Mouse (Mus musculus) urinary bladder, postnatal 4 days (tissue): Measurements from ENCODE around the gene Dip2a.
A peak's percentile ranks its signal among the peaks of the same experiment; 100 is the strongest.

Source experiments
- DNase-seq, 2 experiments: peaks; one replicate each; pipeline ENCODE4 v3.0.0; 2021 to 2022; ENCODE audit warnings: low spot score in 2 of 2

Gene Dip2a

GRCm38 (mm10) chr10:76306738-76307137, 38.4 kb downstream of the Dip2a start:
- DNase-seq = peak in 1 of 2 experiments; percentile 44

- DNase-seq = no peak
These were observed 45.0 kb downstream of the Dip2a start for GRCm38 (mm10) chr10:76300133-76300532.

GRCm38 (mm10) chr10:76293222-76293621, 51.9 kb downstream of the Dip2a start:
- DNase-seq = no peak

GRCm38 (mm10) chr10:76289936-76290671, 55.0 kb downstream of the Dip2a start:
- DNase-seq = no peak

- DNase-seq = no peak
These were observed 56.0 kb downstream of the Dip2a start for GRCm38 (mm10) chr10:76289052-76289451.

GRCm38 (mm10) chr10:76288268-76288993, 56.7 kb downstream of the Dip2a start:
- DNase-seq = no peak

- no peak for DNase-seq
These were observed 66.5 kb downstream of the Dip2a start for GRCm38 (mm10) chr10:76278541-76279097.

- DNase-seq = no peak
These were observed 69.8 kb downstream of the Dip2a start for GRCm38 (mm10) chr10:76275256-76275655.

GRCm38 (mm10) chr10:76271238-76271637, 73.9 kb downstream of the Dip2a start:
- DNase-seq = no peak

- DNase-seq = no peak
These were observed 82.7 kb downstream of the Dip2a start for GRCm38 (mm10) chr10:76262431-76262830.

GRCm38 (mm10) chr10:76261447-76261846, 83.6 kb downstream of the Dip2a start:
- no peak for DNase-seq

- no peak for DNase-seq
These were observed 84.6 kb downstream of the Dip2a start for GRCm38 (mm10) chr10:76260358-76261059.

GRCm38 (mm10) chr10:76259566-76260232, 85.4 kb downstream of the Dip2a start:
- no peak for DNase-seq

GRCm38 (mm10) chr10:76257719-76258390, 87.2 kb downstream of the Dip2a start:
- no peak for DNase-seq

- no peak for DNase-seq
These were observed 87.9 kb downstream of the Dip2a start for GRCm38 (mm10) chr10:76257231-76257630.

- peak in 1 of 2 experiments; percentile 53 for DNase-seq
These were observed 89.5 kb downstream of the Dip2a start for GRCm38 (mm10) chr10:76255617-76256016.

GRCm38 (mm10) chr10:76253536-76253935, 91.6 kb downstream of the Dip2a start, which contains the start of gene S100b:
S100b (plus strand) TSS chr10:76253853.
- peak; percentile 60 to 63 for DNase-seq

GRCm38 (mm10) chr10:76253079-76253478, 92.0 kb downstream of the Dip2a start:
- DNase-seq = peak in 1 of 2 experiments; percentile 35

GRCm38 (mm10) chr10:76250870-76251269, 94.2 kb downstream of the Dip2a start:
- peak in 1 of 2 experiments; percentile 36 for DNase-seq

- no peak for DNase-seq
These were observed 96.5 kb downstream of the Dip2a start for GRCm38 (mm10) chr10:76248647-76248968.
